Mouse (Mus musculus) spleen, embryonic (tissue): Measurements from ENCODE around the gene Milr1.
"Not testable (repeated sequence)": the region's sequence is repeated elsewhere in the genome, so short reads cannot be mapped to it uniquely, and the experiment has no call there.

Source experiments
- CTCF ChIA-PET: fragments of 350-600 bp; sonication (Branson Sonifier 250); formaldehyde crosslinking; loops from one replicate; lab custom pipeline; 2022; lab: Charles Lee

Gene Milr1

GRCm38 (mm10) chr11:106767516-106767915 lies 16.5 kb downstream of the Milr1 start:
- CTCF ChIA-PET, result interaction anchor here (0.6 to 1.5 kb wide), 4 partner anchors 24 to 105 kb away, joined by 3 to 5 read pairs (median 4); no protein-coding TSS in a partner anchor

GRCm38 (mm10) chr11:106770195-106770974 lies 19.4 kb downstream of the Milr1 start:
- CTCF ChIA-PET, result interaction anchor here (0.7 to 1.7 kb wide), 4 partner anchors 9 to 30 kb away, joined by 3 to 9 read pairs (median 4); no protein-coding TSS in a partner anchor

- CTCF ChIA-PET, result no interaction called here
These were observed 22.0 kb downstream of the Milr1 start for GRCm38 (mm10) chr11:106773061-106773460.

GRCm38 (mm10) chr11:106776960-106777359 lies 25.9 kb downstream of the Milr1 start:
- CTCF ChIA-PET, result interaction anchor here (0.6 kb wide), 1 partner anchor 421 kb away, joined by 3 read pairs; no protein-coding TSS in a partner anchor

GRCm38 (mm10) chr11:106777395-106777794 lies 26.4 kb downstream of the Milr1 start:
- CTCF ChIA-PET, result interaction anchor here (0.6 kb wide), 1 partner anchor 421 kb away, joined by 3 read pairs; no protein-coding TSS in a partner anchor

GRCm38 (mm10) chr11:106778132-106778531 lies 27.1 kb downstream of the Milr1 start:
- CTCF ChIA-PET, result interaction anchor here (0.6 to 0.7 kb wide), 2 partner anchors 25 to 254 kb away, joined by 3 to 11 read pairs; no protein-coding TSS in a partner anchor

GRCm38 (mm10) chr11:106778589-106779387 lies 27.8 kb downstream of the Milr1 start:
- CTCF ChIA-PET, result interaction anchor here (0.5 to 0.7 kb wide), 2 partner anchors 255 to 357 kb away, joined by 3 to 11 read pairs; no protein-coding TSS in a partner anchor

GRCm38 (mm10) chr11:106779388-106780088 lies 28.5 kb downstream of the Milr1 start, which contains the start of gene Polg2:
Gene Polg2, minus strand, starts transcription at chr11:106779537.
- CTCF ChIA-PET, result no interaction called here

GRCm38 (mm10) chr11:106780089-106780425 lies 29.0 kb downstream of the Milr1 start:
- CTCF ChIA-PET, result no interaction called here

GRCm38 (mm10) chr11:106780590-106781220 lies 29.7 kb downstream of the Milr1 start:
- CTCF ChIA-PET, result interaction anchor here (0.6 kb wide), 1 partner anchor 8 kb away, joined by 11 read pairs; the partner anchor contains the start of genes Cep95 and Ddx5

- CTCF ChIA-PET, result not testable (repeated sequence)
These were observed 31.2 kb downstream of the Milr1 start for GRCm38 (mm10) chr11:106782271-106782670.

GRCm38 (mm10) chr11:106782841-106783764 lies 32.1 kb downstream of the Milr1 start:
- CTCF ChIA-PET, result no interaction called here

- CTCF ChIA-PET, result no interaction called here
These were observed 33.5 kb downstream of the Milr1 start for GRCm38 (mm10) chr11:106784476-106784875.

GRCm38 (mm10) chr11:106785043-106785442 lies 34.0 kb downstream of the Milr1 start:
- CTCF ChIA-PET, result interaction anchor here (0.6 kb wide), 1 partner anchor 133 kb away, joined by 4 read pairs; no protein-coding TSS in a partner anchor

GRCm38 (mm10) chr11:106787131-106788025 lies 36.4 kb downstream of the Milr1 start:
- CTCF ChIA-PET, result no interaction called here

- CTCF ChIA-PET, result no interaction called here
These were observed 37.2 kb downstream of the Milr1 start for GRCm38 (mm10) chr11:106788026-106788774.

- CTCF ChIA-PET, result interaction anchor here (0.7 kb wide), 2 partner anchors 8 to 607 kb away, joined by 11 to 16 read pairs; no protein-coding TSS in a partner anchor
These were observed 37.9 kb downstream of the Milr1 start, which contains the start of the genes Ddx5 and Cep95 for GRCm38 (mm10) chr11:106788775-106789459. Gene Ddx5, minus strand, starts transcription at chr11:106789185. Gene Cep95, plus strand, starts transcription at chr11:106789252.
